Mouse (Mus musculus) embryonic fibroblast, embryonic 13.5 days (primary cell): ENCODE results near the gene 0610040J01Rik.

Source experiments
- CTCF ChIP-seq: IDR thresholded peaks from 2 replicates; pipeline ENCODE4 v1.5.1; 2011; ENCODE audit warnings: mild to moderate bottlenecking, control low read depth, low read length, moderate library complexity, borderline replicate concordance; ENCODE audit not compliant: insufficient read depth
- POLR2A ChIP-seq: IDR thresholded peaks from 2 replicates; pipeline ENCODE4 v1.6.1; 2011; ENCODE audit warnings: low read depth, mild to moderate bottlenecking, control low read depth, low read length, moderate library complexity

DNA sequence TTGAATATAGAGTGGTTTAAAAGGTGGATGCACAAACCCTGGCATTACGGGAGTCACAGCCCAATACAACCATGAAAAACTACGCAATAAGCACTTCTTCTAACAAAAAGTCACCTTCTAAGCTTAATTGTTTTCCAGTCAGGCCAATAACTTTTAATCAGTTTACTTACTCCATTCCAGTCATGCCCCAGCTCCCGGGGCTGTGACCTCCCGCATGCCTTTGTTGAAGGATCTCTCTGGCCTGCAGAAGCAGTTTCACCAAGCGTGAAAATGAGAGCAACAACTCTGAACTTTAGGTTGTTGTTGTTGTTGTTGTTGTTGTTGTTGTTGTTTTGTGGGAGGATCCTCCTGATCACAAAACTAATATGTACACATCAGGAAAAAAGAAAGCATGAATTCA is 21.8 kb downstream of the 0610040J01Rik start:
- no peak for TF ChIP-seq CTCF
- no peak for TF ChIP-seq POLR2A
